Mouse (Mus musculus): ENCODE measurements around the gene Robo1.

The Robo1 gene

GRCm38 (mm10) chr16:72737154-72737553 is 429.0 kb downstream of the Robo1 start:
- no peak for DNase-seq (ENCODE audit: low read depth)

GRCm38 (mm10) chr16:72740218-72740617 is 432.1 kb downstream of the Robo1 start:
- no peak for DNase-seq (ENCODE audit: low read depth)

- DNase-seq (ENCODE audit: low read depth): no peak
These were observed 439.6 kb downstream of the Robo1 start for GRCm38 (mm10) chr16:72747696-72748095.

- no peak for DNase-seq (ENCODE audit: low read depth)
These were observed 457.2 kb downstream of the Robo1 start for GRCm38 (mm10) chr16:72765128-72765913.

- no peak for DNase-seq (ENCODE audit: low read depth)
These were observed 461.2 kb downstream of the Robo1 start for GRCm38 (mm10) chr16:72769214-72769834.

- DNase-seq (ENCODE audit: low read depth): no peak
These were observed 464.2 kb downstream of the Robo1 start for GRCm38 (mm10) chr16:72772348-72772747.

- DNase-seq (ENCODE audit: low read depth): no peak
These were observed 464.9 kb downstream of the Robo1 start for GRCm38 (mm10) chr16:72773034-72773433.

GRCm38 (mm10) chr16:72778520-72778919 is 470.4 kb downstream of the Robo1 start:
- DNase-seq (ENCODE audit: low read depth): no peak

- DNase-seq (ENCODE audit: low read depth): no peak
These were observed 474.1 kb downstream of the Robo1 start for GRCm38 (mm10) chr16:72782171-72782570.

GRCm38 (mm10) chr16:72786079-72786478 is 478.0 kb downstream of the Robo1 start:
- no peak for DNase-seq (ENCODE audit: low read depth)

- DNase-seq (ENCODE audit: low read depth): no peak
These were observed 478.5 kb downstream of the Robo1 start for GRCm38 (mm10) chr16:72786636-72787035.

GRCm38 (mm10) chr16:72788017-72788416 is 479.9 kb downstream of the Robo1 start:
- DNase-seq (ENCODE audit: low read depth): no peak

- no peak for DNase-seq (ENCODE audit: low read depth)
These were observed 483.1 kb downstream of the Robo1 start for GRCm38 (mm10) chr16:72791181-72791705.

- DNase-seq (ENCODE audit: low read depth): no peak
These were observed 486.7 kb downstream of the Robo1 start for GRCm38 (mm10) chr16:72794692-72795378.

- no peak for DNase-seq (ENCODE audit: low read depth)
These were observed 487.2 kb downstream of the Robo1 start for GRCm38 (mm10) chr16:72795379-72795712.

GRCm38 (mm10) chr16:72798405-72798949 is 490.4 kb downstream of the Robo1 start:
- no peak for DNase-seq (ENCODE audit: low read depth)

GRCm38 (mm10) chr16:72800121-72800749 is 492.1 kb downstream of the Robo1 start:
- DNase-seq (ENCODE audit: low read depth): no peak

GRCm38 (mm10) chr16:72800788-72801187 is 492.7 kb downstream of the Robo1 start:
- no peak for DNase-seq (ENCODE audit: low read depth)

- no peak for DNase-seq (ENCODE audit: low read depth)
These were observed 500.2 kb downstream of the Robo1 start for GRCm38 (mm10) chr16:72808351-72808750.

- DNase-seq (ENCODE audit: low read depth): no peak
These were observed 502.8 kb downstream of the Robo1 start for GRCm38 (mm10) chr16:72810942-72811341.

GRCm38 (mm10) chr16:72811494-72811893 is 503.4 kb downstream of the Robo1 start:
- no peak for DNase-seq (ENCODE audit: low read depth)

GRCm38 (mm10) chr16:72811908-72812307 is 503.8 kb downstream of the Robo1 start:
- DNase-seq (ENCODE audit: low read depth): no peak
